Mouse (Mus musculus) neural tube, embryonic 13.5 days (tissue): Measurements from ENCODE around the gene Adamts6. TPM values are rescaled to one million over a fixed set of nuclear protein-coding genes. Genes with fewer than 3 reads are reported as not detected.
A peak's percentile ranks its signal among the peaks of the same experiment; 100 is the strongest.

Source experiments
- ATAC-seq: fragments of 200-750 bp; cut with Nextera tagmentation; 2 replicates; pipeline ENCODE4 v1.8.0; 2017; ENCODE audit warnings: low read depth, mild to moderate bottlenecking, moderate TSS enrichment, moderate library complexity
- H3K27ac ChIP-seq: fragments of 300-500 bp; sonication (generic); replicated peaks from 2 replicates; pipeline ENCODE4 v1.5.1; 2015; ENCODE audit warnings: moderate library complexity, mild to moderate bottlenecking, inconsistent platforms
- H3K27me3 ChIP-seq: fragments of 300-500 bp; sonication (generic); 2 replicates; pipeline ENCODE4 v1.6.1; 2015; ENCODE audit warnings: mild to moderate bottlenecking, inconsistent platforms
- H3K36me3 ChIP-seq: fragments of 300-500 bp; sonication (generic); 2 replicates; pipeline ENCODE4 v1.6.1; 2015; ENCODE audit warnings: mild to moderate bottlenecking, inconsistent platforms
- H3K4me1 ChIP-seq: fragments of 300-500 bp; sonication (generic); replicated peaks from 2 replicates; pipeline ENCODE4 v1.6.1; 2015; ENCODE audit warnings: inconsistent platforms
- H3K4me2 ChIP-seq: fragments of 300-500 bp; sonication (generic); 2 replicates; pipeline ENCODE4 v1.6.1; 2015; ENCODE audit warnings: inconsistent platforms, mild to moderate bottlenecking, moderate library complexity
- H3K4me3 ChIP-seq: fragments of 300-500 bp; sonication (generic); 2 replicates; pipeline ENCODE4 v1.5.1; 2015; ENCODE audit warnings: mild to moderate bottlenecking, inconsistent platforms
- H3K9ac ChIP-seq: fragments of 300-500 bp; sonication (generic); 2 replicates; pipeline ENCODE4 v1.6.1; 2015; ENCODE audit warnings: moderate library complexity, mild to moderate bottlenecking, inconsistent platforms
- H3K9me3 ChIP-seq: fragments of 300-500 bp; sonication (generic); 2 replicates; pipeline ENCODE4 v1.6.1; 2016; ENCODE audit warnings: inconsistent platforms
- WGBS: fragments of 180-500 bp; shearing (Covaris S2); methylation state at CpG from one replicate; pipeline ENCODE4 v1.1.7; 2015; 5-methylcytosine and 5-hydroxymethylcytosine counted together
- polyA plus RNA-seq: library from polyadenylated mRNA; unstranded; fragments of >200 nt; fragmentation: Nextera tagmentation; extraction: Ambion mirVana; gene quantifications from 2 replicates; pipeline ENCODE4 v1.2.1, GENCODE M21; 2015

The Adamts6 gene
- polyA plus RNA-seq, result 1.0 and 1.6 TPM in 2 replicates

DNA sequence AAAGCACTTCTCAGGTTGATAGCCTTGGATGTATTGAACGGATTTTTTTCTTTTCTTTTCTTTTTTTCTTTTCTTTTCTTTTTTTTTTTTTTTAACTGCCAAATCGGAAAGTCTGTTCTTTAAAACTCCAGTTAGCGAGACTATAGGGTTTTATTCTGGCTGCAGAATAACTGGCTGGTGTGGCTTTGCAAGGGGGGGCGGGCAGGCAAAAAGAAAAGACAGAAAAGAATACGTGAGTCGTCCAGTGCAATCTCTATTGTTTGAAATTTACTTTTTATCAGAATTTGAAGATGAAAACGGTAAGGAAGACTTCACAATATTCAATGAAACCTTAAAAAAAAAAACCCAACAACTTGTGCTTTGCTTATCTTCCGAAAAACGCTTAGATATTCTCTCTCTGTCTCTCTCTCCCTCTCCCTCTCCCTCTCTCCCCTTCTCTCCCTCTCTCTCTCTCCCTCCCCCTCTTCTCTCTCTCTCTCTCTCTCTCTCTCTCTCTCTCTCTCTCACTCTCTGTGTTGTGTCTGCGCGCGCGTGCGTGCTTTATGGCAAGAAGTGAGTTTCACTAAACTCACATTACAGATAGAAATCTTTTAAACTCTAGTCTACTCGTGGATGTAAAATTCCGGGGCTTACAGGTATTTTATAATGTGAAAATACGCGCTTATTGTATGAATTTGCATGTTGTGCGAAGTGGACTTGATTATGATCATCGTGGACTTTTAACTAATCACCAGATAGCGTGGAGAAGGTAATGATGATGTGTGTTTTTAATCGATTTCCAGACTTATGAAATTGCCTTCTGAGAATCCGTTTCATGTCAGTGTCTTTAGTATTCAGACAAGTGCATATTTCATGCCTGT, at the start of gene Adamts6:
Gene Adamts6, plus strand, starts transcription at position 470 of the 860 bp plus-strand sequence.
- 0 out of 2 replicates have a peak, but pooled peaks have one; percentile 41 for ATAC-seq
- H3K4me3 ChIP-seq, result peak within 1 kb of the TSS; percentile 44
- H3K4me2 ChIP-seq, result peak within 1 kb of the TSS; percentile 69
- no peaks in the 10 kb centered on the region for H3K9me3 ChIP-seq
- no peaks in the 10 kb centered on the region for H3K27me3 ChIP-seq
- H3K36me3 ChIP-seq, result no peaks in the 10 kb centered on the region
- peak within 1 kb of the TSS; percentile 69 for H3K27ac ChIP-seq
- WGBS, result under 1% methylated on average over 23 of the region's 23 CpGs
- peak within 1 kb of the TSS; percentile 61 for H3K9ac ChIP-seq
- H3K4me1 ChIP-seq, result peaks cover 25% of the 10 kb centered on the region

DNA sequence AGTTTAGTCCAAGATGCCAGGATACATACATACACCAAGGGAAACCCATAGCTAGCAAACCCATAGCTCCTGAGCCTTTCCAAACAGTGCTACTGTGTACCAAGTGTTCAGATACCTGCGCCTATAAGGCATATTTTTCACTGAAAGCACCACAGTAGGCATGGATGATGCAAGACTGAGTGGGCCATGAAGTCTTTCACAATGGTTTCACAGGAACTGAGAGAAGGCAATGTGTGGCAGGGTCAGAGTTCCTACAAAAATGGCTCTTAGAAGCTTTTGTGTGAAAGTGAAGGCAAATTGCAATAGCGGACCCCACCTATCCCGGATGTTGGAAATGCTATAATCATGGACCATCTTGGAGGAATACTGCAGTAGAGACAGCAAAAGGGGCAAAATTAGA, 28.6 kb upstream of the Adamts6 start:
- no peak overlapping the region for H3K4me2 ChIP-seq
- H3K9me3 ChIP-seq, result no peaks in the 10 kb centered on the region; the same call in 1 of the 2 replicates
- no peak overlapping the region for H3K9ac ChIP-seq
- no peak overlapping the region for H3K27ac ChIP-seq
- H3K36me3 ChIP-seq, result no peaks in the 10 kb centered on the region
- no peaks in the 10 kb centered on the region for H3K27me3 ChIP-seq
- no peak overlapping the region for H3K4me3 ChIP-seq
- WGBS, result 92% methylated on average over 3 of the region's 3 CpGs
- ATAC-seq, result no peak
- no peaks in the 10 kb centered on the region for H3K4me1 ChIP-seq

DNA sequence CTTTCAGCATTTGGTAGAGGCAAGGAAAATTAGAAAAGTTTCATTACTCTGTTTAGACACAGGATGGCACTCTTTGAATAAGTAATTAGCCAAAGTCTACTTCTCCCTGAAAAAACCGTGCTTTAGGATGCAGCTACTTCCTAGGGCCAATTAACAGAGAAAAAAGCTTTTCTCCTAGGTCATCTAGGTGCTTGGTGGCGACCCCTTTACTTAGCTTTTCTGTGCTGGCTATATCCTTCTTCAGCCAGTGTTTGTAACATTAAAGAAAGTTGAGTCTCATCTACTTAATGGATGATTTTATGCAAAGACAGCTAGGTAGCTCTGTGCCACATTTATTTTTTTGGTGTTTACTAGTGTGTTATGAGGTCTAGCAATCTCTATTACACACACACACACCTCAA, 2.6 kb upstream of the Adamts6 start:
- no peaks in the 10 kb centered on the region for H3K27me3 ChIP-seq
- no peaks in the 10 kb centered on the region for H3K36me3 ChIP-seq
- WGBS, result 4% methylated on average over 2 of the region's 2 CpGs
- no peaks in the 10 kb centered on the region for H3K9me3 ChIP-seq
- H3K27ac ChIP-seq, result peak overlapping the region; percentile 65; the same call in 1 of the 2 replicates
- no peak overlapping the region for H3K9ac ChIP-seq
- H3K4me1 ChIP-seq, result peaks cover 25% of the 10 kb centered on the region
- no peak for ATAC-seq
- H3K4me3 ChIP-seq, result no peak overlapping the region
- H3K4me2 ChIP-seq, result peak overlapping the region; percentile 69

DNA sequence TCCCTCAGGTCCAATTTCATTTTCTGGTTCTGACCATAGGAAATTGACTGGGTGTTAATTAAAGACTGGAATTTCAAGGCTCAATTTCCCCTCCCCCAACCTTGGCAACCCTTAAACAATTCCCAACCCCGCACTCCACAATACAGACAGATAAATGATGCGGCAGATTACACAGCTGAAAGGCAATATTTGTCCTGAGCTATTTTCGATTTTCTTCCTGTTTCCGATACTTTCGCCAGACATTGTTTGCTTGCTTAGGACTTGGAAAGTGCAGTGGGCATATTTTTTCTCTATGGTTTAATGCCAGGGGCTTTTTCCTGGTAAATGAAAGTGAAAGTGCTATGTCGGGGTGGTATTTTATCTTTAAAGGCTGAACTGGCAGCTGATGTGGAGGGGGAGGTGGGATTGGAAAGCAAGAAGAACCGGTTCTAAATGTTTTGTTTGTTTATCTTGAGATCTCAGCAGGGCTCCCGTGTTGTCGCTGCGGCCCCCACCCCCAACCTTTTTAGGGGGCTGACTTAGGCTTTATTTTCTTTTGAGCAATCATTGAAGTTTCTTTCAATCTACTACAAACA, 1.8 kb upstream of the Adamts6 start:
- peaks cover 25% of the 10 kb centered on the region for H3K4me1 ChIP-seq
- H3K36me3 ChIP-seq, result no peaks in the 10 kb centered on the region
- peak overlapping the region; percentile 65 for H3K27ac ChIP-seq
- H3K9ac ChIP-seq, result peak overlapping the region; percentile 61
- no peaks in the 10 kb centered on the region for H3K27me3 ChIP-seq
- H3K4me3 ChIP-seq, result peak overlapping the region; percentile 44
- no peaks in the 10 kb centered on the region for H3K9me3 ChIP-seq
- H3K4me2 ChIP-seq, result peak overlapping the region; percentile 69
- WGBS, result under 1% methylated on average over 10 of the region's 10 CpGs
- ATAC-seq, result no peak

DNA sequence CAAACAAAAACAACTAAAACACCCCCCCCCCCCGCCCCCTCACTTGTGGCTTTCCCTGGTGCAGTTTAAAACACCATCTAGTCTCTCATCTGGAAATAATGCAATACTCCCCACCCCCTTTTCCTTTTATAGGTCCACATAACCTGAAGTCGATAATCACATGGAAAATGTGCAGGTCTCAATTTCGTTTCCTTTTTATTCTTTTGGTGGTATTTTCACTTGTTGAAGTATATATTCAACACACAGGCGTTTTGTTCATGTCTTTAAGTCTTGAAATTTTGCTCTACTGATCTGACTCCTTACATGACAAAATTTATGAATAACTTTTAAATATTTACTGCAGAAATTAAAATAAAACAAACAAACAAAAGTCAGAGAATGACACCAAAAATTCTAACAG, 1.3 kb upstream of the Adamts6 start:
- Histone ChIP-seq H3K9ac (peak overlapping the region; percentile 61), H3K27me3 (no peaks in the 10 kb centered on the region), H3K36me3 (no peaks in the 10 kb centered on the region), H3K4me1 (peaks cover 25% of the 10 kb centered on the region), H3K4me2 (peak overlapping the region; percentile 69), H3K9me3 (no peaks in the 10 kb centered on the region), H3K4me3 (peak overlapping the region; percentile 44), H3K27ac (peak overlapping the region; percentile 69)
- ATAC-seq, result no peak
- WGBS, result 0% methylated on average over 4 of the region's 4 CpGs

GRCm38 (mm10) chr13:104286897-104287309, 732 bp upstream of the Adamts6 start:
- peak; percentile 93 for ATAC-seq
- Histone ChIP-seq H3K9me3 (no peaks in the 10 kb centered on the region), H3K4me3 (peak overlapping the region; percentile 44), H3K36me3 (no peaks in the 10 kb centered on the region), H3K27me3 (no peaks in the 10 kb centered on the region), H3K4me1 (peaks cover 25% of the 10 kb centered on the region), H3K9ac (peak overlapping the region; percentile 61), H3K4me2 (peak overlapping the region; percentile 69), H3K27ac (peak overlapping the region; percentile 69)
- under 1% methylated on average over 10 of the region's 10 CpGs for WGBS

DNA sequence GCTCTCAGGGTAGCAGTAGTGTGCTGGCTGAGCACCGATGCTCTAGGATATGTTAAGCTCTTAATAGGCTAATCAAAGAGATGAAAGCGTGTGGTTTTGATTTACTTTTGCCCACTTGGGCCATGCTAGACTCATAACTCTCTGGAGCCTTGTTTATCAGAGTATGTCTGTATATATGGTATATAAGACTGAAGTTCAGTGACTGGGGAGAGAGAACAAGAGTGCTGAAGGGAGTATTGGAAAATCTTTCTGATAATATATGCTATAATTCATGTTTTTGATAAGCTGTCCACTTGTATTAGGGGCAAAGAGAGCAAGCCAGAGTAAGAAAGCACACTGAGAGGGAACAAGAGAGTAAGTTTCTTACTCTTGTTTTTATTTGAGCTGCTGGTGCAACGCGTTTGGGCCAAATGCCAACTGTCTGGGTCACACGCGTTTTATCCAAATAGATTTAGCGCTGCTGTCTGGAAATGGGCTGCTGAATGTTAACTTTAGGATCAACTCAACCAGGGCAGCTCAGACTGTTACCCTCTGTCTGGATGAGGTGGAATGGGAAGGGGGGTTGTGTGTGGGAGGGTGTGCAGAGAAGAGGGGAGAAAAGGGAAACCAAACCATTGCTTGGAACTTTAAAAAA, 708 bp downstream of the Adamts6 start:
- peak overlapping the region; percentile 61 for H3K9ac ChIP-seq
- H3K9me3 ChIP-seq, result no peaks in the 10 kb centered on the region
- H3K4me1 ChIP-seq, result peaks cover 25% of the 10 kb centered on the region
- under 1% methylated on average over 7 of the region's 7 CpGs for WGBS
- no peaks in the 10 kb centered on the region for H3K27me3 ChIP-seq
- H3K4me3 ChIP-seq, result peak overlapping the region; percentile 44
- peak overlapping the region; percentile 69 for H3K4me2 ChIP-seq
- ATAC-seq, result peak; percentile 75; the same call in 1 of the 2 replicates
- H3K27ac ChIP-seq, result peak overlapping the region; percentile 69
- H3K36me3 ChIP-seq, result no peaks in the 10 kb centered on the region

- H3K27me3 ChIP-seq, result no peaks in the 10 kb centered on the region
- no peak for ATAC-seq
- peak overlapping the region; percentile 44; the same call in 1 of the 2 replicates for H3K4me3 ChIP-seq
Measured at GRCm38 (mm10) chr13:104289176-104289575, 1.5 kb downstream of the Adamts6 start.

DNA sequence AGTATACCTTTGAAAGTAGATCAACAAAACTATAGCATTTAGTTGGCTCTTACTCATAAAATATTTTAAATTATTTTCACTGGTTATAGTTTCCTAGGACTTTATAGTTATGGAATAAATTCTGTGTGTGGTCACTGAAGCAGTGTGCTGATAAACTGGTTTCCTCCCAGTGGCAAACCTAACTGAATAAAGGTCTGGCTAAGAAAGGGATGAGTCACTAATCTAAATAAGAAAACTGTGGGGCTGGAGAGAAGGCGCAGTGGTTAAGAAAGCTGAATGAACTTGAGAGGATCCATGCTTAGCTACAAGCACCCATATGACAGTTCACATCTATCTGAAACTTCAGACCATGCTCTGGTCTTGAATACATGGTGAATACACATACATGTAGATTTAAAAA, 7.8 kb downstream of the Adamts6 start:
- Histone ChIP-seq H3K36me3 (no peaks in the 10 kb centered on the region), H3K27ac (no peak overlapping the region), H3K4me2 (no peak overlapping the region), H3K27me3 (no peaks in the 10 kb centered on the region), H3K4me1 (no peaks in the 10 kb centered on the region), H3K9ac (no peak overlapping the region), H3K9me3 (no peaks in the 10 kb centered on the region), H3K4me3 (no peak overlapping the region)
- WGBS, result 90% methylated on average over 1 of the region's 1 CpGs
- no peak for ATAC-seq

More at GRCm38 (mm10) chr13:104289176-104289575, 1.5 kb downstream of the Adamts6 start:
- Histone ChIP-seq H3K9ac (no peak overlapping the region), H3K36me3 (no peaks in the 10 kb centered on the region), H3K9me3 (no peaks in the 10 kb centered on the region), H3K27ac (no peak overlapping the region), H3K4me2 (peak overlapping the region; percentile 69), H3K4me1 (peaks cover 25% of the 10 kb centered on the region)

- Histone ChIP-seq H3K27me3 (no peaks in the 10 kb centered on the region), H3K4me2 (no peak overlapping the region), H3K9ac (no peak overlapping the region), H3K36me3 (peaks cover 4% of the 10 kb centered on the region), H3K27ac (no peak overlapping the region), H3K9me3 (no peaks in the 10 kb centered on the region), H3K4me3 (no peak overlapping the region), H3K4me1 (no peaks in the 10 kb centered on the region)
- WGBS, result 93% methylated on average over 3 of the region's 3 CpGs
- ATAC-seq, result no peak
Measured at GRCm38 (mm10) chr13:104329336-104329735, 41.7 kb downstream of the Adamts6 start.

DNA sequence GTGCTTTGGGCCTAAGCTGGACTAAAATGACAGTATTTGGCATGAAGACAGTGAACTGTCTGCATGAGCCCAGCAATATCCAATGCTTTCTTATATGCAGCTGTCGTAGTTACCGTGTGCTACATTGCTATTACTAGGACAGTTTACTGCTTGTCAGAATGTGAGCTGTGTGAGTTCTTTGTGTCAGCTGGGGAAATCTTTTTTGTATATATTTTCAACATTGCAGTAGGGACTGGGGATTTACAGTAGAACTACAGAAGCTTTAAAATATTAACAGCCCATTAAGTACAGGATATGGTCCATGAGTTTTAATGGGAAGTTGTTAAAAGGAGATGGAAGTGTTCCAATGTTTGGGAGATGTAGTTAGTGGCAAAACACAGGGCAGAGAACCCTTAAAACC, 42.1 kb downstream of the Adamts6 start:
- H3K9me3 ChIP-seq, result no peaks in the 10 kb centered on the region
- ATAC-seq, result peak; percentile 47; the same call in 1 of the 2 replicates
- no peaks in the 10 kb centered on the region for H3K4me1 ChIP-seq
- H3K36me3 ChIP-seq, result peaks cover 4% of the 10 kb centered on the region
- WGBS, result 71% methylated on average over 2 of the region's 2 CpGs
- no peaks in the 10 kb centered on the region for H3K27me3 ChIP-seq
- no peak overlapping the region for H3K9ac ChIP-seq
- H3K27ac ChIP-seq, result no peak overlapping the region
- no peak overlapping the region for H3K4me3 ChIP-seq
- H3K4me2 ChIP-seq, result no peak overlapping the region

DNA sequence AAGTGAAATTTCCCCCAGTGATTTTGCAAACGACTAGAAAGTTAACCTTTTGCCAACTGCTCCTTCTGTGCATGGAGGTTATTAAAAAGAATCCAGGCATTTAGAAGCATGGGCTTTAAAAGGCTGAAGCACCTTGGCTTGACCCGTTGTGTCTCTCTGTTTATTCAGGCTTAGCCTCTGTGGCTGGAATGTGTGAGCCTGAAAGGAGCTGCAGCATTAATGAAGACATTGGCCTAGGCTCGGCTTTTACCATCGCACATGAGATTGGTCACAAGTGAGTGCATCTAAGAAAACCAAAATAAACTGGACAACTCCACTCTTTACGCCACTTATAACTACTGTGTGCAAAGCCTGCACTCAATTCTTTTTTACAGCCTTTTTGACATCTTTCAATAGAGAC, 65.0 kb downstream of the Adamts6 start:
- H3K9me3 ChIP-seq, result no peaks in the 10 kb centered on the region
- H3K4me2 ChIP-seq, result no peak overlapping the region
- H3K27ac ChIP-seq, result no peak overlapping the region
- H3K36me3 ChIP-seq, result peaks cover 6% of the 10 kb centered on the region
- no peaks in the 10 kb centered on the region for H3K4me1 ChIP-seq
- 52% methylated on average over 5 of the region's 5 CpGs for WGBS
- no peak for ATAC-seq
- H3K27me3 ChIP-seq, result no peaks in the 10 kb centered on the region
- H3K4me3 ChIP-seq, result no peak overlapping the region
- H3K9ac ChIP-seq, result no peak overlapping the region
